Mouse (Mus musculus): ENCODE measurements at regions not wholly inside any gene's neighbourhood (a gene's known extent, or its start where the extent isn't known, plus 50 kb on each side); places are given as distances from the start of the nearest gene placed in this dataset.
A peak's percentile ranks its signal among the peaks of the same experiment; 100 is the strongest.

GRCm38 (mm10) chr2:47424910-47425309 is 1389.0 kb upstream of the Acvr2a start:
- no peak for DNase-seq (ENCODE audit: low read depth, low spot score)

GRCm38 (mm10) chr2:47429843-47430242 is 1384.1 kb upstream of the Acvr2a start:
- no peak for DNase-seq (ENCODE audit: low read depth, low spot score)

GRCm38 (mm10) chr2:47466043-47466442 is 1347.9 kb upstream of the Acvr2a start:
- DNase-seq (ENCODE audit: low read depth, low spot score) = peak; percentile 8

- DNase-seq (ENCODE audit: low read depth, low spot score) = peak; percentile 27
Measured at GRCm38 (mm10) chr2:47491874-47492539, 1321.9 kb upstream of the Acvr2a start.

All from CD4-positive, CD25-positive, alpha-beta regulatory T cell, adult 2 months (primary cell).